Mouse (Mus musculus): ENCODE measurements around the gene Cldn13. TPM values are rescaled to one million over a fixed set of nuclear protein-coding genes. Genes with fewer than 3 reads are reported as not detected.
"Not testable (repeated sequence)": the region's sequence is repeated elsewhere in the genome, so short reads cannot be mapped to it uniquely, and the experiment has no call there.

Gene Cldn13
- polyA plus RNA-seq, 1 experiment from 2014 or later, result not detected

- ATAC-seq (ENCODE audit: low FRiP score, low TSS enrichment) (no peak), DNase-seq (no peak)
- Histone ChIP-seq H3K27me3 (ENCODE audit: control insufficient read depth, insufficient read depth, low read length) (no peaks in the 10 kb centered on the region), H3K9me3 (ENCODE audit: control insufficient read depth, low read length) (no peaks in the 10 kb centered on the region), H3K27ac (replicated peaks; ENCODE audit: low read depth, low read length) (no peak overlapping the region), H3K4me2 (ENCODE audit: low read length) (no peak overlapping the region), H3K4me1 (ENCODE audit: control insufficient read depth, insufficient read depth, low read length) (no peaks in the 10 kb centered on the region), H3K9ac (replicated peaks; ENCODE audit: low read length) (no peak overlapping the region), H3K4me3 (replicated peaks; ENCODE audit: low read depth, low read length) (no peak overlapping the region), H3K36me3 (ENCODE audit: control insufficient read depth, insufficient read depth, low read length) (no peaks in the 10 kb centered on the region)
- 71% methylated on average over 3 of the region's 3 CpGs for whole genome bisulfite sequencing
These were observed 23.7 kb upstream of the Cldn13 start for GRCm38 (mm10) chr5:134939069-134939468.

DNA sequence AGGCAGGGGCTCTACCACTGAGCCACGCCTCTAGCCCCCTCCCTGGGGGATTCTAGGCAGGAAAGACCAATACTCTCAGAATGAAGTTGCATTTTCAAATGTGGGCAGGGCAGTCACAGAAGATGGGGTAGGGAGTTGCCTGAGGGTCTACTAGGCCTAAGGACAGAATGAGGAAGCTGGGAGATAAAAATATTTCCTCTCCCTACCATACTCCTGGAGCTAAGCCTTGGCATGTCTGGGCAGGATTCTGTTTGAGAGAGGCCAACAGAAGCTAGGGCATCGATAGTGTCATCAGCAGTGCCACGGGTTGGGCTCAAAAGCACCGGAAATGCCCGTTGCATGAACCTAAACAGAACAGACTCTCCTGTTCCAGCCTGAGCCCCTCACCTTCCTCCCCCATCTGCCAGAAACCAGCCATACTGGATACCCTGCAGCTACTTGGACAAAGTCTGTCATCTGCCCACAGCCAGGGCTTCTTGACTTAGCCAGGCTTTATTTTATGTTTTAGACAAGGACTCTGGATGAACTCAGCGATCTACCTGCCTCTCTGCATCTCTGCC lies 21.4 kb upstream of the Cldn13 start:
- H3K36me3 ChIP-seq (ENCODE audit: control insufficient read depth, insufficient read depth, low read length), result no peaks in the 10 kb centered on the region
- no peak for ATAC-seq (ENCODE audit: low FRiP score, low TSS enrichment)
- WGBS, result 89% methylated on average over 6 of the region's 6 CpGs

DNA sequence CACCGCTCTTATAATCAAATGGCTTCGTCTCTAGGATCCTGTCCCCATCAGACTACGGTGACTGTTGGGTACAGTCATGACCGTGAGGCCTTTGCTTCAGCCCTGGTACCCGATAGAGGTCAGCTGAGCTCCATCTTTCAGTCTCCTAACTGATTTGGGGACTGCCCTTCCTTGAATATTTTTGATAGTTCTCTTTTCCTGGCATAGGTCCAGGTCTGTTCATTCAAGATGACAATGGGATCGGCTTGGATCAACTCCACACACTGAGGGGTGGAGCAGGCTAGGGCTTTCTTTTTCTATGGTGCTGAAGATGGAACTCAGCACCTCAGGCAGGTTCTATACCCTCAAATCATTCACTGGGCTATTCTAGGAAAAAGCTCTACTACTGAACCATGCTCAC lies 20.7 kb upstream of the Cldn13 start:
- Histone ChIP-seq H3K27me3 (ENCODE audit: control insufficient read depth, insufficient read depth, low read length) (no peaks in the 10 kb centered on the region), H3K4me1 (ENCODE audit: control insufficient read depth, insufficient read depth, low read length) (no peaks in the 10 kb centered on the region; the same call in 1 of the 2 replicates), H3K9me3 (ENCODE audit: control insufficient read depth, low read length) (no peaks in the 10 kb centered on the region), H3K9ac (replicated peaks; ENCODE audit: low read length) (no peak overlapping the region), H3K4me3 (replicated peaks; ENCODE audit: low read depth, low read length) (no peak overlapping the region), H3K4me2 (ENCODE audit: low read length) (no peak overlapping the region), H3K36me3 (ENCODE audit: control insufficient read depth, insufficient read depth, low read length) (no peaks in the 10 kb centered on the region), H3K27ac (replicated peaks; ENCODE audit: low read depth, low read length) (no peak overlapping the region)
- 94% methylated on average over 6 of the region's 6 CpGs for WGBS
- DNase-seq (no peak), ATAC-seq (ENCODE audit: low FRiP score, low TSS enrichment) (no peak)

More for the DNA sequence above, 21.4 kb upstream of the Cldn13 start:
- no peak overlapping the region for H3K4me2 ChIP-seq (ENCODE audit: low read length)
- H3K27ac ChIP-seq (replicated peaks; ENCODE audit: low read depth, low read length), result no peak overlapping the region
- no peaks in the 10 kb centered on the region for H3K27me3 ChIP-seq (ENCODE audit: control insufficient read depth, insufficient read depth, low read length)
- no peaks in the 10 kb centered on the region for H3K9me3 ChIP-seq (ENCODE audit: control insufficient read depth, low read length)
- no peak overlapping the region for H3K4me3 ChIP-seq (replicated peaks; ENCODE audit: low read depth, low read length)
- no peak overlapping the region for H3K9ac ChIP-seq (replicated peaks; ENCODE audit: low read length)
- no peak for DNase-seq
- no peaks in the 10 kb centered on the region; the same call in 1 of the 2 replicates for H3K4me1 ChIP-seq (ENCODE audit: control insufficient read depth, insufficient read depth, low read length)

GRCm38 (mm10) chr5:134934666-134935065 lies 19.3 kb upstream of the Cldn13 start:
- 90% methylated on average over 3 of the region's 3 CpGs for WGBS
- H3K36me3 ChIP-seq (ENCODE audit: control insufficient read depth, insufficient read depth, low read length), result no peaks in the 10 kb centered on the region
- H3K9ac ChIP-seq (replicated peaks; ENCODE audit: low read length), result no peak overlapping the region
- no peak for ATAC-seq (ENCODE audit: low FRiP score, low TSS enrichment)
- H3K4me2 ChIP-seq (ENCODE audit: low read length), result no peak overlapping the region
- no peak overlapping the region for H3K27ac ChIP-seq (replicated peaks; ENCODE audit: low read depth, low read length)
- no peaks in the 10 kb centered on the region; the same call in 1 of the 2 replicates for H3K4me1 ChIP-seq (ENCODE audit: control insufficient read depth, insufficient read depth, low read length)
- H3K9me3 ChIP-seq (ENCODE audit: control insufficient read depth, low read length), result no peaks in the 10 kb centered on the region
- H3K4me3 ChIP-seq (replicated peaks; ENCODE audit: low read depth, low read length), result no peak overlapping the region
- H3K27me3 ChIP-seq (ENCODE audit: control insufficient read depth, insufficient read depth, low read length), result no peaks in the 10 kb centered on the region
- DNase-seq, result no peak

GRCm38 (mm10) chr5:134933686-134934085 lies 18.4 kb upstream of the Cldn13 start:
- 86% methylated on average over 5 of the region's 5 CpGs for WGBS
- H3K9ac ChIP-seq (replicated peaks; ENCODE audit: low read length); H3K27me3 ChIP-seq (ENCODE audit: control insufficient read depth, insufficient read depth, low read length); ATAC-seq (ENCODE audit: low FRiP score, low TSS enrichment); H3K9me3 ChIP-seq (ENCODE audit: control insufficient read depth, low read length); H3K27ac ChIP-seq (replicated peaks; ENCODE audit: low read depth, low read length); DNase-seq; H3K4me3 ChIP-seq (replicated peaks; ENCODE audit: low read depth, low read length); H3K4me2 ChIP-seq (ENCODE audit: low read length); H3K4me1 ChIP-seq (ENCODE audit: control insufficient read depth, insufficient read depth, low read length); H3K36me3 ChIP-seq (ENCODE audit: control insufficient read depth, insufficient read depth, low read length): not testable (repeated sequence)

- DNase-seq, result no peak
These were observed 18.0 kb upstream of the Cldn13 start for GRCm38 (mm10) chr5:134933281-134933680.

GRCm38 (mm10) chr5:134932903-134933276 lies 17.6 kb upstream of the Cldn13 start:
- Histone ChIP-seq H3K4me3 (replicated peaks; ENCODE audit: low read depth, low read length) (peak overlapping the region; percentile 61), H3K9ac (replicated peaks; ENCODE audit: low read length) (peak overlapping the region; percentile 67; the same call in 1 of the 2 replicates), H3K27me3 (ENCODE audit: control insufficient read depth, insufficient read depth, low read length) (no peaks in the 10 kb centered on the region), H3K4me1 (ENCODE audit: control insufficient read depth, insufficient read depth, low read length) (no peaks in the 10 kb centered on the region; the same call in 1 of the 2 replicates), H3K36me3 (ENCODE audit: control insufficient read depth, insufficient read depth, low read length) (no peaks in the 10 kb centered on the region), H3K9me3 (ENCODE audit: control insufficient read depth, low read length) (no peaks in the 10 kb centered on the region), H3K4me2 (ENCODE audit: low read length) (peak overlapping the region; percentile 95), H3K27ac (replicated peaks; ENCODE audit: low read depth, low read length) (no peak overlapping the region)
- no peak for ATAC-seq (ENCODE audit: low FRiP score, low TSS enrichment)
- DNase-seq, result peak; percentile 66
- 50% methylated on average over 9 of the region's 9 CpGs for WGBS

More at GRCm38 (mm10) chr5:134933281-134933680, 18.0 kb upstream of the Cldn13 start:
- no peak overlapping the region for H3K4me3 ChIP-seq (replicated peaks; ENCODE audit: low read depth, low read length)
- no peak overlapping the region for H3K4me2 ChIP-seq (ENCODE audit: low read length)
- H3K9ac ChIP-seq (replicated peaks; ENCODE audit: low read length), result no peak overlapping the region
- no peaks in the 10 kb centered on the region for H3K36me3 ChIP-seq (ENCODE audit: control insufficient read depth, insufficient read depth, low read length)
- no peak overlapping the region for H3K27ac ChIP-seq (replicated peaks; ENCODE audit: low read depth, low read length)
- H3K9me3 ChIP-seq (ENCODE audit: control insufficient read depth, low read length), result no peaks in the 10 kb centered on the region
- WGBS, result 98% methylated on average over 8 of the region's 8 CpGs
- H3K4me1 ChIP-seq (ENCODE audit: control insufficient read depth, insufficient read depth, low read length), result no peaks in the 10 kb centered on the region; the same call in 1 of the 2 replicates
- H3K27me3 ChIP-seq (ENCODE audit: control insufficient read depth, insufficient read depth, low read length), result no peaks in the 10 kb centered on the region
- ATAC-seq (ENCODE audit: low FRiP score, low TSS enrichment), result no peak

- no peaks in the 10 kb centered on the region for H3K9me3 ChIP-seq (ENCODE audit: control insufficient read depth, low read length)
- peak within 1 kb of the TSS; percentile 61 for H3K4me3 ChIP-seq (replicated peaks; ENCODE audit: low read depth, low read length)
- under 1% methylated on average over 41 of the region's 41 CpGs for WGBS
- peak within 1 kb of the TSS; percentile 67 for H3K9ac ChIP-seq (replicated peaks; ENCODE audit: low read length)
- DNase-seq (peak; percentile 92), ATAC-seq (ENCODE audit: low FRiP score, low TSS enrichment) (peak; percentile 92)
- peak within 1 kb of the TSS; percentile 45; the same call in 1 of the 2 replicates for H3K27ac ChIP-seq (replicated peaks; ENCODE audit: low read depth, low read length)
- no peaks in the 10 kb centered on the region for H3K36me3 ChIP-seq (ENCODE audit: control insufficient read depth, insufficient read depth, low read length)
- no peaks in the 10 kb centered on the region; the same call in 1 of the 2 replicates for H3K4me1 ChIP-seq (ENCODE audit: control insufficient read depth, insufficient read depth, low read length)
- peak within 1 kb of the TSS; percentile 95 for H3K4me2 ChIP-seq (ENCODE audit: low read length)
- no peaks in the 10 kb centered on the region for H3K27me3 ChIP-seq (ENCODE audit: control insufficient read depth, insufficient read depth, low read length)
These were observed 17.0 kb upstream of the Cldn13 start, which contains the start of gene Mettl27 for GRCm38 (mm10) chr5:134932179-134932902. Gene Mettl27, plus strand, starts transcription at chr5:134932368.

DNA sequence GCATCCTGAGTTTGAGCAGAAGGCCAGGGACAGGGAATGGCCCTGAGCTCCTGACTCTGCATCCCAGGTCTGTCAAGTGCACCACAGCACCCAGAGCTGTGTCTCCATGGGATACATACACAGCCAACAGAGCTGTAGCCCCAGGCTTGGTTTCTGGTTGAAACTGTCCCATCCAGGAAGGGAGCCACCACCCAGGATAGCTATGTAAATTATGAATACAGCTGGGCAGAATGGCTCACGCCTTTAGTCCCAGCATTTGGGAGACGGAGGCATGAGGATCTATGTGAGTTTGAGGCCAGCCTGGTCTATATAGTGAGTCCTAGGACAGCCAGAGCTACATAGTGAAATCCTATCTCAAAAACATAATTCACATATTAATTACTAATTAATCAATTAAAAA lies 14.7 kb upstream of the Cldn13 start:
- H3K4me2 ChIP-seq (ENCODE audit: low read length), result no peak overlapping the region
- H3K27ac ChIP-seq (replicated peaks; ENCODE audit: low read depth, low read length), result no peak overlapping the region
- WGBS, result 92% methylated on average over 2 of the region's 2 CpGs
- H3K27me3 ChIP-seq (ENCODE audit: control insufficient read depth, insufficient read depth, low read length), result no peaks in the 10 kb centered on the region
- H3K9me3 ChIP-seq (ENCODE audit: control insufficient read depth, low read length), result no peaks in the 10 kb centered on the region
- no peak overlapping the region for H3K9ac ChIP-seq (replicated peaks; ENCODE audit: low read length)
- no peaks in the 10 kb centered on the region; the same call in 1 of the 2 replicates for H3K4me1 ChIP-seq (ENCODE audit: control insufficient read depth, insufficient read depth, low read length)
- ATAC-seq (ENCODE audit: low FRiP score, low TSS enrichment) (no peak), DNase-seq (no peak)
- H3K4me3 ChIP-seq (replicated peaks; ENCODE audit: low read depth, low read length), result no peak overlapping the region
- H3K36me3 ChIP-seq (ENCODE audit: control insufficient read depth, insufficient read depth, low read length), result no peaks in the 10 kb centered on the region
